18 mouse cellular contexts compared by ENCODE assay signal in genomic region chr3:64996451-64996850, GRCm38 (mm10).
DNase-seq lines count a peak whose midpoint lies in the region; ATAC-seq lines count a peak whose summit lies in the region.
"Had no signal": no experiment of that assay in that cellular context is flagged by ENCODE, and none has a peak within 500 bp of the region (broad histone marks: within the 10 kb centered on the region; RNA-seq: fewer than 3 reads in every experiment).

No protein-coding gene starts in this region.

- WGBS in limb, embryonic 12.5 days, result 21% methylated on average over 4 of the region's 4 CpGs

- peaks cover 13% of the 10 kb centered on the region for H3K4me1 ChIP-seq in limb, embryonic 12.5 days (replicated peaks)
- H3K4me1 ChIP-seq: forebrain, embryonic 13.5 days; heart, embryonic 13.5 days; hindbrain, embryonic 15.5 days had no signal

- H3K9me3 ChIP-seq in limb, embryonic 12.5 days, result no peaks in the 10 kb centered on the region
- H3K9me3 ChIP-seq: forebrain, embryonic 13.5 days; heart, embryonic 13.5 days; hindbrain, embryonic 15.5 days had no signal

- DNase-seq in embryo, embryonic 10 days (ENCODE audit: low spot score), result peak; percentile 68
- DNase-seq in embryo, embryonic 9.5 days (ENCODE audit: extremely low spot score), result no peak
- peak; percentile 50 for DNase-seq in 3T3-L1 (ENCODE audit: low read depth, low spot score)
- DNase-seq in embryo, embryonic 11 days, result peak; percentile 57
- DNase-seq in kidney, postnatal 36 days, result no peak
- DNase-seq: adrenal gland, adult 2 months; adrenal gland, postnatal 36 days; cerebellum, adult 8-10 months; cerebellum, postnatal 25 days; forebrain, postnatal 0 days; gastrocnemius, postnatal 36 days; heart, adult 11 months; heart, postnatal 36 days had no signal

- no peak for ATAC-seq in limb, embryonic 12.5 days (ENCODE audit: insufficient number of reproducible peaks, insufficient read depth, low FRiP score, low TSS enrichment, low read depth)
- ATAC-seq in frontal cortex, adult (ENCODE audit: low TSS enrichment), result no peak
- ATAC-seq: forebrain, embryonic 13.5 days; forebrain, postnatal 0 days had no signal

- H3K9ac ChIP-seq in limb, embryonic 12.5 days (replicated peaks), result no peak overlapping the region
- H3K9ac ChIP-seq: forebrain, embryonic 13.5 days; forebrain, postnatal 0 days; heart, embryonic 13.5 days; hindbrain, embryonic 15.5 days had no signal

- H3K4me3 ChIP-seq in limb, embryonic 12.5 days (replicated peaks), result no peak overlapping the region
- H3K4me3 ChIP-seq: forebrain, embryonic 13.5 days; heart, embryonic 13.5 days; hindbrain, embryonic 15.5 days had no signal

- H3K27me3 ChIP-seq in limb, embryonic 12.5 days, result no peaks in the 10 kb centered on the region
- H3K27me3 ChIP-seq: forebrain, embryonic 13.5 days; heart, embryonic 13.5 days; hindbrain, embryonic 15.5 days had no signal

- H3K36me3 ChIP-seq in limb, embryonic 12.5 days, result no peaks in the 10 kb centered on the region
- H3K36me3 ChIP-seq: heart, embryonic 13.5 days; hindbrain, embryonic 15.5 days had no signal

- H3K4me2 ChIP-seq in limb, embryonic 12.5 days, result no peak overlapping the region
- H3K4me2 ChIP-seq: forebrain, embryonic 13.5 days; heart, embryonic 13.5 days; hindbrain, embryonic 15.5 days had no signal

- H3K27ac ChIP-seq in limb, embryonic 12.5 days, result 0 out of 2 replicates have a peak overlapping the region, but pooled peaks have one; percentile 13
- H3K27ac ChIP-seq: forebrain, embryonic 13.5 days; heart, embryonic 13.5 days; hindbrain, embryonic 15.5 days had no signal

Comparison
In these comparisons a context has a peak if more than half of its experiments do, and no peak if none do; other contexts are left out.
1. DNase-seq: peak in embryo, embryonic 10 days (single experiment), 3T3-L1 (single experiment) and embryo, embryonic 11 days (single experiment); none in embryo, embryonic 9.5 days (single experiment) and kidney, postnatal 36 days (0 of 2).